Mouse (Mus musculus) brown adipose tissue, adult 24 weeks (tissue): Measurements from ENCODE around the gene Ugt1a7c. TPM values are rescaled to one million over a fixed set of nuclear protein-coding genes. Genes with fewer than 3 reads are reported as not detected.

Experiments used
- H3K27ac ChIP-seq: fragments of 200-500 bp; replicated peaks from 2 replicates; pipeline ENCODE4 v1.5.1; 2012; ENCODE audit warnings: low read depth, mild to moderate bottlenecking, low read length
- H3K4me1 ChIP-seq: fragments of 200-500 bp; 2 replicates; pipeline ENCODE4 v1.6.1; 2012; ENCODE audit warnings: low read length, mixed read lengths; ENCODE audit not compliant: control insufficient read depth, insufficient read depth, insufficient read length
- H3K4me3 ChIP-seq: fragments of 200-500 bp; 2 replicates; pipeline ENCODE4 v1.5.1; 2012; ENCODE audit warnings: low read depth, mild to moderate bottlenecking, low read length, moderate library complexity; ENCODE audit not compliant: insufficient read depth
- polyA plus RNA-seq: library from polyadenylated mRNA; stranded (reverse); fragments of >200 nt; gene quantifications from 2 replicates; pipeline ENCODE4 v1.2.4, GENCODE M21; 2012; ENCODE audit not compliant: missing spikeins, insufficient read depth, insufficient read length

Ugt1a7c gene
- polyA plus RNA-seq, 1 experiment, result 1.5 TPM

DNA sequence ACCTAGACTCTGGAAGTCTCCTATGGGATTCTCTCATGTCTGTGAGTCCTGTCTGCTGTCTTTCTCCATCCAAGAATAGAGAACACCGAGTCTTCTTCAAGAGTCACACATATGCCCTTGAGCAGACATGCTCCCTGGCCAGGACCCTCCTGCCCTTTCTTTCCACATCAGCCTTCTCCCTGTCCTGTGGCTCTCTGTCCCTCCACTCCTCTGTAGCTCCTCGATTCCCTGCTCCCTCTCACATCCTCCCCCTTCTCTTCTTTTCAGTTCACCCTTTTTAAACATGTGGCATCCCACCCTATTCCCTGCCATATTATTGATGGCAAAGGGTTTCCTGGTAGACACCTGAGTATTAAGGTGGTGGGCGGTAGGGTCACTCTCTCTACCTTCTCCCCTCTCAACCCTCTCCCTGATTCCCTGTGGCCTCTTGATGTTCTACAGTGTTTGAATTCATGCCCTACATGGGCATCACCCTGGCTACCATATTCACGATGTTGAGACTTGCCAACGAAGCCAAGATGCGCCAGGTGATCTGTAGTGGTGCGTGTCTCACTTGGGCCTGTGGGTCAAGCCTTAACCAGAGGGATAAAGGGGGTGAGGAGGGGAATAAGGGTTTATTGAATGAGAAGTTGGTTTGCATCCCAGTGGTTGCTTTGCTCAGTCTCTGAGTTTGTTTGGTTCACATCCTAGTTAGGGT lies 137.1 kb downstream of the Ugt1a7c start:
- Histone ChIP-seq H3K4me3 (no peak overlapping the region), H3K4me1 (no peaks in the 10 kb centered on the region), H3K27ac (no peak overlapping the region)

DNA sequence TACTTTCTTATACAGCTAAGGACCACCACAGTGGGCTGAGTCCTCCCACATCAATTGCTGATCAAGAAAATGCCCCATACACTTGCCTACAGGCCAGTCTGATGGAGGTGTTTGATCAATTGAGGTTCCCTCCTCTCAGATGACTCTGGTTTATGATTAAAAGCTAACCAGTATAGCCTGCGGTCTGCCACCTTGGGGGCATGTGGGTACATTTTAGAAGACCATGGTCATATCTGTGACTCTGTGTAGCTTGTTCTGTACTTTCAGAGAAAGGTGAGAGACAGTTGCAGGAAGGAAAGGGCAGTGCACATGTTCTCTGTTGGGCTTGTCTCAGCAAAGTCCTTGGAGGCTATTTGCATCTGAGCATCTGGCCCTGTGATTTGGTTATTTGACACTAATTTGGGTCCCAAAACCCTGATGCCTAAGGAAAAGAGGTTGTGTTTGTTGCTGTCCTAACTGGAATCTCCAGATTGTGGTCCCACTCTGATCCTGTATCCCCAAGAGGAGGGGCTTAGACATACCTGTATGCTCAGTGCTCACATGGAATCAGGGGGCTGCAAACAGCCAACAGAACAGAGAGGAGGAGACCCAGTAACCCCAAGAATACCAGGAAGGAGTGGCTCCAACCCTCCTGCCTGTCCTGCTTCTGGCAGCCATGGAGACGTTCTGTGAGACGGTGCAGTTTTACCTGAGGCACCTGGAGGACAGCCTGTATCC lies 138.0 kb downstream of the Ugt1a7c start:
- no peaks in the 10 kb centered on the region for H3K4me1 ChIP-seq
- no peak overlapping the region for H3K27ac ChIP-seq
- H3K4me3 ChIP-seq, result no peak overlapping the region

DNA sequence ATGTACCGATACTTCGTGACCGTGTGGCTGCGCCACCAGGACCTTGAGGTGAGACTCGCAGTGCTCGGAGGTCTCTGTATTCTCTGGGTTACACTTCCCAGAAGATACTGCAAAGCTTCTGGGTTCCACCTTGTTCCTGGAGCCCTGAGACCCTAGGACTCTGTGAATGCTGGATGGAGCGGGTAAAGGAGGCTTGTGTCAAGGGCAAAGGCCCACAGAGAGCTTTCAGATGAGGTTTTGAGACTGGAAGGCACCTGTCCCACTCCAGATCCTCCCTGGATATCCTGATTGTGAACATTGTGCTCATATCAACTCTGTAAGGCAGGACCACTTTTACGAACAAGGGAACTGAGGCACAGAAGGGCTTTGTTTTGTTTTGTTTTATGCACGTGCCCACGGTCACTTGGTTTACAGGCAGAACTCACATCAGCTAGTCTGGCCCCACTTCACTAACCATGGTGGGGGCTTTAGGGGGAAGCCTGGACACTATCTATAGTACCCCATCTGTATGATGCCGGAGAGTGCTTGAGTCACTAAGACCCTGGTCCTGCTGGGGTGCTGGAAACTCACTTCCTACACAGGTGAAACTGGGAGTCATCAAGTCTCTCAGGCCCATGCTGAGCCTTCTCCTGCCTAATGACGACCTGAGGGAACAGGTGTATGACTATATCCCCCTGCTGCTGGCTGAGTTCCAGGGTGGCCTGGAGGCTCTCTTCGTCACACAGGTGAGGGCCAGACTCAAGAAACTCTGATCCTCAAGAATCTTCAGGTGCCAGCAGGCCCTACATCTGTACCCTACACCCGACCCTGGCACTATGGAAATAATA lies 138.8 kb downstream of the Ugt1a7c start:
- Histone ChIP-seq H3K4me1 (no peaks in the 10 kb centered on the region), H3K4me3 (no peak overlapping the region)

DNA sequence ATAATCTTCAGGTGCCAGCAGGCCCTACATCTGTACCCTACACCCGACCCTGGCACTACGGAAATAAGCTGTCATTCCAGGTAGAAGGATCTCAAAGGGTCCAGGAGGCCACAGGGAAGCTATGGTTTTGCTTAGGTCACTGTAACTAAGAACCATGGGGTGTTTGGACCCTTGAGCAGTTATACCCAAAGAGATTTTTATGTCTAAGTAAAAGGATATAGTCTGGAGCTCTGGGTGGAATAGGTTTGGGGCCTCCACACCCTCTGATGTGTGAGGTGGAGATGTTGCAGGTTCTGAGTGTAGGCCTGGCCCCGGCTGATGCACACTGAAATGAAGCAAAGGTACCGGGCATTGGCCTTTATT lies 139.4 kb downstream of the Ugt1a7c start:
- Histone ChIP-seq H3K4me1 (no peaks in the 10 kb centered on the region), H3K27ac (no peak overlapping the region), H3K4me3 (no peak overlapping the region)

More for the DNA sequence above, 138.8 kb downstream of the Ugt1a7c start:
- no peak overlapping the region for H3K27ac ChIP-seq

DNA sequence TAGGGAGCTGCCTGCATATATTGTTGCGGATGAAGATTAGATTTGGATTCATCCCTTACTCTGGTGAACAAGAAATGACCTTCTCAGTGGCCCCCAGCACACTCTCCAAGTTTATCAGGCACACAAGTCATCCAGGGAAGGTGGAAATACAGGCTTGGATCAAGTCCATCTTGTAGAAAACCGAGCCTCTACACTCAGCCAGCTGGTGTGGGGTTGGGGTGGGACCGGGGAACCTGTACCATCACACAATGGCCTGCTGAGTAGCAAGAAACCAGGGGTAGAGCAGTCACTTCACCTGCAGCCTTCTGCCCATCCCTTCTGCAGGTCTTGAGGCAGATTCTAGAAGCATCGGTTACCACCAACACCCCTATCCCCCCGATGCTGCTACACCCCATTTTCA lies 139.8 kb downstream of the Ugt1a7c start:
- H3K27ac ChIP-seq, result no peak overlapping the region
- no peak overlapping the region for H3K4me3 ChIP-seq
- no peaks in the 10 kb centered on the region for H3K4me1 ChIP-seq

DNA sequence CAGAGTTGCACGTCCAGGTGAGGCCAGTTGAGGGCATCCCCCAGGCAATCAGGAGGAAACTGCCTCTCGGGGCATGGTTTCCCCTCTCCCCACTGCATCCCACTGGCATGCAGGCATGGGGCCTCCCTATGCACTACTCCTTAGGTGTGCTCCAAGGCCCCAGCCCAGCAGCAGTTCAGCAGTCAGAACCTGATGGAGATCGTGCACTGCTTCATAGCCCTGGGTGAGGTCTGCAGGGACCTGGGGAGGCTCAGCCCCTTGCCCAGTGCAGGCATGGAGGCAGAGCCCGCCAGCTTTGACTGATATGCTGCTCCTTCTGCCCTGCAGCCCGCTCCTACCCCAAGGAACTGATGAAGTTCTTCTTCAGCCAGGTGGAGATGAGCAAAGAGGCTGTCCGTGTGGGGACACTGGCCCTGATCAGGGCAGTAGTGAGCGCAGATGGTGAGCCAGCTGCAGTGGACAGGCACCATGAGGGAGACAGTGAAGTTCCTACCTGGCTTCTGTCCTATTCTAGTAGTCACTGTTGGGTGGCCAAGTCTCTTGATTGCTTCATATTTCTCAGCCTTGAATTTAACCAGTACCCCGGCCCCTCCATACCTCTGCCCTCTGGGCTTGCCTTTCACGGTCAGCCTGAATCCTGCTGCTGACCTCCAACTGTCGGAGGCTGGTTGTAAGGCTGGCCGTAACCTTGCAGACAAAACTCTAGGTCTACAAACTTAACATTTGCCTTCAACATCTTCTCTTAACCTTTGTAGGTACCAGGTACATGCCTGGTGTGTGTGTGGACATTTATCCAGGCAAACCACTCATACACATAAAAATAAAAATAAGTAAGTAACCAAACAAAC lies 140.4 kb downstream of the Ugt1a7c start:
- no peaks in the 10 kb centered on the region for H3K4me1 ChIP-seq
- no peak overlapping the region for H3K27ac ChIP-seq
- H3K4me3 ChIP-seq, result no peak overlapping the region

DNA sequence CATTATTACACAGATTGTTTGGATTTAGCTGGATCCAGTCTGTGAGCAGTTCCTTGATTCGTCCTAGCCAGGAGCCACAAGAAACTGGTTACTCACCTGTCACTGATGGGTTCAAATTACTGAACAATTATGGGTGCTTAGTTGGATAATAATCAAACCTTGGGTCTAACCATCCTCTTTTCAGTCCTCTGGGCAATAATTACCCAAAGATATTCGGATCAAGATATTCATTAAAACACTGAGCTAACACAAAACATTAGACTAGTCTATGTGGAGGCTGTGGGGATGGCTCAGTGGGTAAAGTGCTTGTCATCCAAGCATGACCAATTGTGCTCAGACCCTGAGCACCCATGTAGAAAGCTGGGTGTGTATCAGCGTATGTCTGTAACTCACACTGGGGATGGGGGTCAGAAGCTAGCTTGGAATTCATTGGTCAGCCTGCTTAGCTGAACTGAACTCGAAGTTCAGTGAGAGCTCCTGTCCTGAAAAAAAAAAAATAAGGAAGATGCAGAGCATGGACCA lies 141.1 kb downstream of the Ugt1a7c start:
- Histone ChIP-seq H3K4me3 (no peak overlapping the region), H3K4me1 (no peaks in the 10 kb centered on the region), H3K27ac (no peak overlapping the region)

DNA sequence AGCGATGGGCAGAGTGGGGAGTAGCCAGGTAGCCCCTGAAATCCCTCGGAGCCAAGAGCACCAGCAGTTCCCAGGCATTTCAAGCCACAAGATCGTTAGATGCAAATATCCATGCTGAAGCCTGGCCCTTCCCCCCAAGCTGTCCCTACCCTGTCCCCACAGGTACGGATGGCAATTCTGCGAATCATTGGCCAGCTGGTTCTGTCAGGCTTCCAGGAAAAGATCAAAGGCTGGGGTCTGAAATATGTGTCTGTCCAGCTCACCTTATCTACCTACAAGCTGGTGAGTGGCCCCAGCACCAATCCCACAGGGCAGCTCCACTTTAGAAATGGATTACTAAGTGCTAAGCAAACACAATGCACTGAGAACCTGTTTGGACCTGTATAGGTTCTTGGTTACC lies 142.4 kb downstream of the Ugt1a7c start:
- no peak overlapping the region for H3K4me3 ChIP-seq
- no peaks in the 10 kb centered on the region for H3K4me1 ChIP-seq
- no peak overlapping the region for H3K27ac ChIP-seq

DNA sequence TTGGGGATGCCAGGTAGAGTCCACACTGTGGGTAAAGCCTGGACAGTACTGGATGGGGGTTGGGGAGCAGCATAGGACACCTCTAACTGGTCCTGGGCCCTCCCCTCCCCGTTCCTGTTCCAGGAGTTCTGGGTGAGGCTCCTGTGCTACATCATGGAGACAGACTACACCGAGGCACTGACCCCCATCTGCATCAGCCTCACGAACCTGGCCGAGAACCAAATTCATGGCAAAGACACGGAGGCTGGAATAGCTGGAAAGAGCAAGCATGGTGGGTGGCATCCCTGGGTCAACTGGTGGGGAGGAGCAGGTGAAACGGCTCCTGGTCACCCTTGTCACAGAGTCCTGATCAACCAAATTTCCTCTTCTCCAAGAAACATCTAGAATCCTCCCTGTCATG lies 143.9 kb downstream of the Ugt1a7c start:
- no peak overlapping the region for H3K27ac ChIP-seq
- H3K4me1 ChIP-seq, result no peaks in the 10 kb centered on the region
- H3K4me3 ChIP-seq, result no peak overlapping the region

DNA sequence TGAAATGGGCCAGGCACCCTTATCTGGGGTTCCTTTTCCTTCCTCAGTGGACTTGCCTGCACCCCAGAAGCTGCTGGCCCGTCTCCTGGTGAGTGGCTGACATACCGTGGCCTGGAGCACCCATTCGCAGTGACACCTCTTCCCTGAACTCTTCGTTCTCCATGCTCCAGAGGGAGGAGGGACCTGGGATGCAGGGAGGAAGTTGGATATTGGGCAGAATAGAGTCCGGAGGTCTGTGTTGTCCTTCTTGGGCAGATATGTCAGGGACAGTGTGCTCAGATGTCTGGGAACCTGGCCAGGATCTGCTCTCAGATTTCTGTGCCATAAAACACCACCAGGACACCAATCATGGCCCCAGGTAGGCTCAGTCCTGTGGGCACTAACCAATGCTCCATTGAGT lies 145.2 kb downstream of the Ugt1a7c start:
- Histone ChIP-seq H3K4me3 (no peak overlapping the region), H3K4me1 (no peaks in the 10 kb centered on the region), H3K27ac (no peak overlapping the region)

DNA sequence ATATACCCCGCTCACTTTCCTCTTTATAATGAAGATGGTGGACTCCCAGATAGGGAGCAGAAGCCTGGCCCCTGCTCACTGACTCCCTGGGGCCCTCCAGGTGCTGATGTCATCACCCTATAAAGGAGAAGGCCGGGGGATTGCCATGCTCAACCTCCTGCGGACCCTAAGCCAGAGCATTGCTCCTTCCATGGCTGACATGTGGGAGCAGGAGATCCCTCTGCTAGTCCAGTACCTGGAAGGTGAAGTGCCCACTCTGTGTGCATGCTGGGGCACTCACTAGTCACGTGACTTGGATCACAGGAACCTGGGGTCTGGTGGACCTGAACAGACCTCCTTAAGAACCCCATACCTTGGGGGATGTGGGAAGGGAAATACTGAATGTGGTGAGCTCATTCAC lies 145.7 kb downstream of the Ugt1a7c start:
- Histone ChIP-seq H3K4me3 (no peak overlapping the region), H3K27ac (no peak overlapping the region), H3K4me1 (no peaks in the 10 kb centered on the region)

DNA sequence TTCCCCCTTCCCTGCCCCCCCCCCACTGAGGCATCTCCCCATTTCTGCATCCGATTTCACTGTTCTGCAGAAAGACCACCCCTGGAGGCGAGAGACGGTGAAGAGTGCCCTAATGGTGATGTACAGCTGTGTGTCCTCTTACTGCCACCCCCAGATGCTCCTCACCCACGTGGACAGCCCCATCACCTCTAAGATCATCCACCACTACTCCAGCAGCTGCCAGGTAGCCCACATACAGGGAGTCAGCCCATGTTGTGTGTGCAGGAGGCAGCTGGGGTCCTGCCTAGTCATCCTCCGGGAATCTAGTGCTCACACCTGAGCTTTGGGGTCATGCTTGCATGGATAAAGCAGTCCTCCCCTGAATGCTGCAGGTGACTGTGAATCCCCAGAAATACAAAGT lies 149.0 kb downstream of the Ugt1a7c start:
- Histone ChIP-seq H3K27ac (no peak overlapping the region), H3K4me3 (no peak overlapping the region), H3K4me1 (no peaks in the 10 kb centered on the region)

DNA sequence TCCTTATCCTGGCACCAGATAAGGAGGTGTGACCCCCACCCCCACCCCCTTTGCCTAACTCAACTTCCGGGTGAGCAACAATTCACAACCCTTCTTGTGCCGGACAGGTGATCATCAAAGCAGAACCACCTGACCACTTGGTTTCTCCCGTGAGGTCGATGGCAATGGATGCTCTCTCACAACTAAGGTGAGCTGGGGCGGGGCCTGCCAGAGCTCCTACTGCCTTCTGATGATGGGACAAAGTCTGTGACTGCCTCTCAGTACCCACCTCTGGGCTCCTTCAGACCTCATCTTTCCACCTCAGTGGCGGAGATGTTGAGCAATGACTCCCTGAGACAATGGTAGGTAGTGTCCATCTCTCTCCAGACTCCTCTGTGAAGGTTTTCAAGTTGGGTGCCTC lies 151.0 kb downstream of the Ugt1a7c start:
- Histone ChIP-seq H3K4me3 (no peak overlapping the region), H3K27ac (no peak overlapping the region), H3K4me1 (no peaks in the 10 kb centered on the region)

DNA sequence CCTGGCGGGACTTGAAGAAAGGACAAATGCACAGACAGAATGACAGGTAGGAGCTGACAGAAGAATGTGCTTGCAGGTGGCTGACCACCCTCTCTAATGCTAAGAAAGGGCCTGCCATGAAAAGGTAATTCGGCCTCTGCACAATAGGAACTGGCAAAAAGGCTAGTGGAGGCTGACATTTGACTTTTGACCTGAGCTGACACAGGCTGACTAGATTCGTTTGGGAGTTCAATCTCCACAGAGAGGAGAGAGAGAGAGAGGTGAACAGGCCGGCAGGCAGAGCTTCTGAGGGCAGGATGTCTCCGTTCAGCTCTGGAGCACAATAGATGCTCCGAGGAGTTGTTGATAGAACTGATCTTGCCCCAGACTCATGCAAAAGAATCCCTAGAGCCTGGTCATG lies 151.5 kb downstream of the Ugt1a7c start:
- Histone ChIP-seq H3K4me1 (no peaks in the 10 kb centered on the region), H3K4me3 (no peak overlapping the region), H3K27ac (no peak overlapping the region)

DNA sequence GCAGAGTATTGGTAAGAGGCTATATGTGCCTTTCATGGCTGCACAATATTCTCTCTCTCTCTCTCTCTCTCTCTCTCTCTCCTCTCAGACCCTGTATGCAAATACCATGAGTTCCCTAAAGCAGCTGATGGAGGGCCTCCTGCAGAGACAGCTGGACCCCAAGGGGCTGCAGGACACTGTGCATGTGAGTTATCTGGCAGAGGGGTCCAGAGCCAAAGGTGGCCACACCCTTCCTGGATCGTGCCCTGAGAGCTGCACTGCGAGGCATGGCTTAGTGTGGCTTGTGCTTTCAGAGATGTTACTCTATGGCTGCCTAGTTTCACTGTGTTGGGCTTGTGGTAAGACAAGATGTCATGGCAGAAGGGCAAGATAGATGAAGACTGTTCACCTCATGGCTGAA lies 152.8 kb downstream of the Ugt1a7c start:
- Histone ChIP-seq H3K4me3 (no peak overlapping the region), H3K4me1 (no peaks in the 10 kb centered on the region), H3K27ac (no peak overlapping the region)
